Mouse (Mus musculus) cortical plate, adult 2 months (tissue): ENCODE data around the gene Prodh2.

Source experiments
- CTCF ChIP-seq: fragments of 200-500 bp; IDR thresholded peaks from 2 replicates; pipeline ENCODE4 v1.5.1; 2011; ENCODE audit warnings: mild to moderate bottlenecking, control low read depth, low read length; ENCODE audit not compliant: insufficient read depth; ENCODE audit errors: extremely low read depth
- POLR2A ChIP-seq: fragments of 200-500 bp; IDR thresholded peaks from 2 replicates; pipeline ENCODE4 v1.6.1; 2011; ENCODE audit warnings: mild to moderate bottlenecking, low read length, control low read depth; ENCODE audit not compliant: insufficient read depth; ENCODE audit errors: extremely low read depth

DNA sequence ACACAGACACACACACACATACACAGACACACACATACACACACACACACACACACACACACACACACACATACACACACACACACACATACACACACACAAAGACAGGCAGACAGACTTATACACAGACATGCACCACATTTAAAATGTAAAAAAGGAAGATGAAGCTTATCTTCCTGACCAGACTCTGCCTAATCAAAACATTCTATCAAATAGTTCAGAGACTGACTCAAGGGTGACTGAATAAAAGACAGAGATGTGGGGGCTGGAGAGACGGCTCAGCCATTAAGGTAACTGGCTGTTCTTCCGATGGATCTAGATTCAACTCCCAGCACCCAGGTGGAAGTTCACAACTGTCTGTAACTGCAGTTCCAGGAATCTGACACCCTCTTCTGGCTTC, 50.9 kb downstream of the Prodh2 start:
- no peak for TF ChIP-seq CTCF
- TF ChIP-seq POLR2A, result no peak
